Mouse (Mus musculus): Measurements from ENCODE around the gene Wasl. TPM values are rescaled to one million over a fixed set of nuclear protein-coding genes. Genes with fewer than 3 reads are reported as not detected.

Wasl gene
- polyA plus RNA-seq, 1 experiment: 62.3 TPM

DNA sequence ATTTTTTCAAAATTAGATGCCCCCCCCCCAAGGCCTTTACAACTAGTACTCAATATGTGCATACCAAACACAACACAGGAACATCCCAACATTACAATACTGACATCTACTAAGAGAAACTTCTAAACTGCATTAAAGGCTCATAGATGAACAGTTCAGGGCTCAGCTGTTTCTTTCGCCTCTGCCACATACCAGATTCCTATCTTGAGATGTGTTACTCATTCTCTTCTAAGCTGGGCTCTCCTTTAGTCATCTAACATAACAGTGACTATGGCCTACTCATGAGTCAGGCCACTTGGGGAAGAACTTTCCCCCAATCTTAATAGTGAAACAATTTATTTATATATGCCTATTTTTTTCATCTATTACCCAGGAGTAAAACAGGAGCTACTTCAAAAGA, 36.3 kb downstream of the Wasl start:
- peaks cover 21% of the 10 kb centered on the region for H3K36me3 ChIP-seq (ENCODE audit: control insufficient read depth, insufficient read depth, low read length, poor library complexity, severe bottlenecking)
- H3K4me1 ChIP-seq (ENCODE audit: control insufficient read depth, insufficient read depth, low read length): no peaks in the 10 kb centered on the region
- TF ChIP-seq POLR2A (IDR thresholded peaks at IDR 0.05; ENCODE audit: insufficient read depth, low read length): no peak
- TF ChIP-seq EP300 (IDR thresholded peaks at IDR 0.05; ENCODE audit: insufficient read depth, low read depth, low read length): no peak
- no peak for TF ChIP-seq CTCF (IDR thresholded peaks at IDR 0.05; ENCODE audit: low read depth, low read length)
- no peak overlapping the region for H3K9ac ChIP-seq (ENCODE audit: low read depth, poor library complexity, severe bottlenecking)
- H3K4me3 ChIP-seq (ENCODE audit: low read depth, low read length): no peak overlapping the region
- no peaks in the 10 kb centered on the region for H3K9me3 ChIP-seq (replicated peaks; ENCODE audit: control insufficient read depth, insufficient read depth, low read length, poor library complexity, severe bottlenecking)
- no peak overlapping the region for H3K27ac ChIP-seq (ENCODE audit: insufficient read depth, low read length)
- H3K27me3 ChIP-seq (ENCODE audit: control insufficient read depth, insufficient read depth, low read length, poor library complexity, severe bottlenecking): no peaks in the 10 kb centered on the region

DNA sequence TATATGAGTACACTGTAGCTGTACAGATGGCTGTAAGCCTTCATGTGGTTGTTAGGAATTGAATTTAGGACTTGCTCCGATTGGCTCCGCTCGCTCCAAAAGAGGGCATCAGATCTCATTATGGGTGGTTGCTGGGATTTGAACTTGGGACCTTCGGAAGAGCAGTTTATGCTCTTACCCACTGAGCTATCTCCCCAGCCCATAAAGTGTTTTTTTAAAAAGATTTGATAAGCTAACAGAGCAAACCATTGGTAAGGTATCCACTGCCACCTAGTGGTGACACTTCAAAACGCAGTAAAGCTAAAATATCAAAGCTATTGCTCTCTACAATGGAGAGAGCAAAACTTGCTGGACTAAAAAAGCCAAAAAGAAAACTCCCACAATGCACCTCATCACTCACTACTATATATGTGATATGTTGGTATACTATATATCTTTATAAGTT, 37.2 kb downstream of the Wasl start:
- Histone ChIP-seq H3K27me3 (ENCODE audit: control insufficient read depth, insufficient read depth, low read length, poor library complexity, severe bottlenecking) (no peaks in the 10 kb centered on the region), H3K4me1 (ENCODE audit: control insufficient read depth, insufficient read depth, low read length) (no peaks in the 10 kb centered on the region), H3K36me3 (ENCODE audit: control insufficient read depth, insufficient read depth, low read length, poor library complexity, severe bottlenecking) (peaks cover 14% of the 10 kb centered on the region; the same call in 1 of the 2 replicates), H3K9me3 (replicated peaks; ENCODE audit: control insufficient read depth, insufficient read depth, low read length, poor library complexity, severe bottlenecking) (no peaks in the 10 kb centered on the region), H3K27ac (ENCODE audit: insufficient read depth, low read length) (no peak overlapping the region), H3K9ac (ENCODE audit: low read depth, poor library complexity, severe bottlenecking) (no peak overlapping the region), H3K4me3 (ENCODE audit: low read depth, low read length) (no peak overlapping the region)
- TF ChIP-seq POLR2A (IDR thresholded peaks at IDR 0.05; ENCODE audit: insufficient read depth, low read length) (no peak), CTCF (IDR thresholded peaks at IDR 0.05; ENCODE audit: low read depth, low read length) (peak; percentile 28), EP300 (IDR thresholded peaks at IDR 0.05; ENCODE audit: insufficient read depth, low read depth, low read length) (no peak)

DNA sequence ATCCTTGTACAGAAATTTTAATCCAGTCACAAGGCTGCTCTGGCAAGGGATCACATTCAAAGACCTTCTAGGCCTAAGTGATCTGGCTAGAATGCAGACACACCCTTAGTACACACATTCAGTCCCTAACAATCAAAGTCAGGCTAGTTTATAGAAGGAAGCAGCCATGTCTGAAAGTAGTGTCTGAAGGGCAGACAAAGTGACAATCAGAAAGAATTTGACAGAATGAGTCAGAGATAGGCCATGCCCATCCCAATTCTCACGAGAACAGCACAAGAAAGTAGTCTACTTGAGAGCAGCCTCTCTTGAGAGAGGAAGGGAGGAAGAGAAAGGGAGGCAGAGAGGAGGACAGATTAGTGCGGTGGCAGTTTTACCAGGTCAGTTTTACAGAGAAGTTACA, 42.7 kb downstream of the Wasl start:
- H3K36me3 ChIP-seq (ENCODE audit: control insufficient read depth, insufficient read depth, low read length, poor library complexity, severe bottlenecking): peaks cover 22% of the 10 kb centered on the region
- H3K4me1 ChIP-seq (ENCODE audit: control insufficient read depth, insufficient read depth, low read length): no peaks in the 10 kb centered on the region
- no peak overlapping the region for H3K4me3 ChIP-seq (ENCODE audit: low read depth, low read length)
- no peaks in the 10 kb centered on the region for H3K27me3 ChIP-seq (ENCODE audit: control insufficient read depth, insufficient read depth, low read length, poor library complexity, severe bottlenecking)
- H3K27ac ChIP-seq (ENCODE audit: insufficient read depth, low read length): peak overlapping the region; percentile 24; the same call in 1 of the 2 replicates
- TF ChIP-seq EP300 (IDR thresholded peaks at IDR 0.05; ENCODE audit: insufficient read depth, low read depth, low read length) (no peak), POLR2A (IDR thresholded peaks at IDR 0.05; ENCODE audit: insufficient read depth, low read length) (no peak), CTCF (IDR thresholded peaks at IDR 0.05; ENCODE audit: low read depth, low read length) (no peak)
- no peaks in the 10 kb centered on the region for H3K9me3 ChIP-seq (replicated peaks; ENCODE audit: control insufficient read depth, insufficient read depth, low read length, poor library complexity, severe bottlenecking)
- no peak overlapping the region for H3K9ac ChIP-seq (ENCODE audit: low read depth, poor library complexity, severe bottlenecking)

DNA sequence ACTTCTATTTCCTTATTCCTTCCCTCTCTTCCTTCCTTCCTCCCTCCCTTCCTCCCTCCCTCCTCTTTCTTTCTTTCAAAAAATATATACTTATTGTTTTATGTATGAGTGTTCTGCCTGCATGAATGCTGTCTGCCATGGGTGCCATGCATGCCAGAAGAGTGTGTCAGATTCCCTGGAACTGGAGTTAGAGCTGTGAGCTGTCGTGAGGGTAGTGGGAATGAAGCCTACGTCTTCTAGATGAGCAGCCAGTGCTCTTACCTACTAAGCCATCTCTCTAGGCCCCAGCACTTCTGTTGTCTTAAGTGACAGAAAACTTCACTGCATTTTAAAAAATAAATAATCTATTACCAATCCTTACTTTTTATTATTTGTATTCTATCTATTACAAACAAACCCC, 43.9 kb downstream of the Wasl start:
- Histone ChIP-seq H3K4me1 (ENCODE audit: control insufficient read depth, insufficient read depth, low read length) (no peaks in the 10 kb centered on the region), H3K9ac (ENCODE audit: low read depth, poor library complexity, severe bottlenecking) (no peak overlapping the region), H3K36me3 (ENCODE audit: control insufficient read depth, insufficient read depth, low read length, poor library complexity, severe bottlenecking) (peaks cover 23% of the 10 kb centered on the region), H3K4me3 (ENCODE audit: low read depth, low read length) (no peak overlapping the region), H3K9me3 (replicated peaks; ENCODE audit: control insufficient read depth, insufficient read depth, low read length, poor library complexity, severe bottlenecking) (no peaks in the 10 kb centered on the region), H3K27me3 (ENCODE audit: control insufficient read depth, insufficient read depth, low read length, poor library complexity, severe bottlenecking) (no peaks in the 10 kb centered on the region), H3K27ac (ENCODE audit: insufficient read depth, low read length) (no peak overlapping the region)
- TF ChIP-seq EP300 (IDR thresholded peaks at IDR 0.05; ENCODE audit: insufficient read depth, low read depth, low read length) (no peak), POLR2A (IDR thresholded peaks at IDR 0.05; ENCODE audit: insufficient read depth, low read length) (no peak), CTCF (IDR thresholded peaks at IDR 0.05; ENCODE audit: low read depth, low read length) (no peak)

DNA sequence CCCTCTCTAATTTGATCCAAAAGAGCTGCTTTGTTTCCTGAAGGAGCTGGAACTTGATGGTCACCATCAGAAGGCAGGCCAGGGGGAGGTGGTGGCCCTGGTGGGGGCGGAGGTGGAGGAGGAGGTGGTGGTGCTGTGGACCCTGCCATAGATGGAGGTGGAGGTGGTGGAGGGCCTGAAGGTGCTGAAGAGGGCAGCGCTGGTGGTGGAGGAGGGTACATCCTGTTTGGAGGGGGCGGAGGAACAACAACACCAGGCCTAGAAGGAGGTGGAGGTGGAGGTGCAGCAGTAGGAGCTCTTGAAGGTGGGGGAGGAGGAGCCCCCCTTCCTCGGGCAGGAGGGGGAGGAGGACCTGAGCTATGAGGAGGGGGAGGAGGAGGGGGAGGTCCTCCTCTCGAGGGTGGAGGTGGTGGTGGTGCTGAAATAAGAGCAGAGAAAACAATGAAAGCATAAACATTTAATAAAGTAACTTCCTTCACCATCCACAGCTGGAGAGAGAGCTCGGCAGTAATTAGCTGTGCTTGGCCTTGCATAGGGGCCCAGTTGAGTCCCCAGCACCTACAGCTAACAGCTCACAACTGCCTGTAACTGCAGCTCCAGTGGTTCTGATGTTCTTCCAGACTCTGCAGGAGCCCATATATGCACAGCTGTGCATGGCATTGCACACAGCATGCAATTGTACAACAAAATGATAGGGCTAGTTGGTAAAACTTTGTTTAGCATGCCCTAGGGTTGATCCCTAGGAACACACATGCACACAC, 45.3 kb downstream of the Wasl start:
- Histone ChIP-seq H3K27ac (ENCODE audit: insufficient read depth, low read length) (no peak overlapping the region), H3K36me3 (ENCODE audit: control insufficient read depth, insufficient read depth, low read length, poor library complexity, severe bottlenecking) (peaks cover 18% of the 10 kb centered on the region), H3K27me3 (ENCODE audit: control insufficient read depth, insufficient read depth, low read length, poor library complexity, severe bottlenecking) (no peaks in the 10 kb centered on the region), H3K9me3 (replicated peaks; ENCODE audit: control insufficient read depth, insufficient read depth, low read length, poor library complexity, severe bottlenecking) (no peaks in the 10 kb centered on the region), H3K9ac (ENCODE audit: low read depth, poor library complexity, severe bottlenecking) (no peak overlapping the region), H3K4me1 (ENCODE audit: control insufficient read depth, insufficient read depth, low read length) (no peaks in the 10 kb centered on the region), H3K4me3 (ENCODE audit: low read depth, low read length) (no peak overlapping the region)
- TF ChIP-seq EP300 (IDR thresholded peaks at IDR 0.05; ENCODE audit: insufficient read depth, low read depth, low read length) (no peak), POLR2A (IDR thresholded peaks at IDR 0.05; ENCODE audit: insufficient read depth, low read length) (no peak), CTCF (IDR thresholded peaks at IDR 0.05; ENCODE audit: low read depth, low read length) (no peak)

DNA sequence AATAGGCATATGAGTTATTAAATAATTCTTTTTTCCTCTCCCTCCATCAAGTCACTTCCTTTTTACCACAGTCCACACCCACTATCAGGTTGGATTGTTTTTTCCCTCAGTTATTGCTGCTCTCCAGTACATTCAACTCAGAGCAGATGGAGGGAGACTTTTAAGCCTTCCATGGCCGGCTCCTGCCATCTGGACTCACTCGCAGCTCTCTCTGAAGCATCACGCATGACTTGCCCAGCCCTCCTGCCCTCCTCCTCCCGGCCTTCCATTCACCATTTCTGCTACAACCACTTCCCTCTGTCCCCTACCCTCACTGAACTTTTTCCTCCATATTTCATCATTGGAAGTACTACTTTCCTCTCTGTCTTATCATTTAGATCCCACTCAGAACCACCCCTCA, 48.1 kb downstream of the Wasl start:
- no peaks in the 10 kb centered on the region for H3K9me3 ChIP-seq (replicated peaks; ENCODE audit: control insufficient read depth, insufficient read depth, low read length, poor library complexity, severe bottlenecking)
- no peaks in the 10 kb centered on the region for H3K4me1 ChIP-seq (ENCODE audit: control insufficient read depth, insufficient read depth, low read length)
- H3K9ac ChIP-seq (ENCODE audit: low read depth, poor library complexity, severe bottlenecking): no peak overlapping the region
- TF ChIP-seq EP300 (IDR thresholded peaks at IDR 0.05; ENCODE audit: insufficient read depth, low read depth, low read length) (no peak), POLR2A (IDR thresholded peaks at IDR 0.05; ENCODE audit: insufficient read depth, low read length) (no peak), CTCF (IDR thresholded peaks at IDR 0.05; ENCODE audit: low read depth, low read length) (no peak)
- H3K27me3 ChIP-seq (ENCODE audit: control insufficient read depth, insufficient read depth, low read length, poor library complexity, severe bottlenecking): no peaks in the 10 kb centered on the region
- no peak overlapping the region for H3K27ac ChIP-seq (ENCODE audit: insufficient read depth, low read length)
- H3K4me3 ChIP-seq (ENCODE audit: low read depth, low read length): no peak overlapping the region
- peaks cover 20% of the 10 kb centered on the region for H3K36me3 ChIP-seq (ENCODE audit: control insufficient read depth, insufficient read depth, low read length, poor library complexity, severe bottlenecking)
